Mouse (Mus musculus): Measurements from ENCODE around the gene Dhx29. TPM values are rescaled to one million over a fixed set of nuclear protein-coding genes. Genes with fewer than 3 reads are reported as not detected.
"Not testable (repeated sequence)": the region's sequence is repeated elsewhere in the genome, so short reads cannot be mapped to it uniquely, and the experiment has no call there.

Dhx29 gene
- total RNA-seq, 1 experiment: 33.2 TPM

GRCm38 (mm10) chr13:112998427-112999201, 71.4 kb downstream of the Dhx29 start:
- TF ChIP-seq HCFC1 (IDR thresholded peaks at IDR 0.05; ENCODE audit: borderline replicate concordance, insufficient read depth, low read length) (no peak), MAFK (IDR thresholded peaks at IDR 0.05; ENCODE audit: insufficient read depth, low read depth, low read length) (no peak), ZNF384 (IDR thresholded peaks at IDR 0.05; ENCODE audit: low read depth, low read length) (no peak), ZC3H11A (IDR thresholded peaks at IDR 0.05; ENCODE audit: borderline replicate concordance, low read depth, low read length) (no peak), CHD2 (IDR thresholded peaks at IDR 0.05; ENCODE audit: low read depth, low read length) (no peak)
- Histone ChIP-seq H3K27ac (ENCODE audit: insufficient read depth, low read depth, low read length, poor library complexity, severe bottlenecking) (no peak overlapping the region), H3K36me3 (ENCODE audit: control insufficient read depth, insufficient read depth, low read length, poor library complexity, severe bottlenecking) (no peaks in the 10 kb centered on the region), H3K4me1 (ENCODE audit: control insufficient read depth in 2 of 2, insufficient read depth in 2 of 2, low read length in 2 of 2, poor library complexity in 1 of 2) (no peaks in the 10 kb centered on the region), H3K4me3 (ENCODE audit: insufficient read depth in 1 of 2, low read depth in 1 of 2, low read length in 2 of 2, poor library complexity in 1 of 2, severe bottlenecking in 1 of 2) (peak overlapping the region; percentile 53 to 54), H3K9ac (ENCODE audit: insufficient read depth, low read depth, low read length, poor library complexity, severe bottlenecking) (peak overlapping the region; percentile 12; the same call in 1 of the 2 replicates), H3K9me3 (ENCODE audit: control insufficient read depth, insufficient read depth, low read depth, low read length) (no peaks in the 10 kb centered on the region)
- no peak for DNase-seq (ENCODE audit: low read depth, low spot score)
- in situ Hi-C loops (cut with MboI; ENCODE audit: low sequenced_read_pairs in 2 of 2, unreplicated experiment in 2 of 2): no loop called here

- Histone ChIP-seq H3K27ac (ENCODE audit: insufficient read depth, low read depth, low read length, poor library complexity, severe bottlenecking) (no peak overlapping the region), H3K4me3 (ENCODE audit: insufficient read depth in 1 of 2, low read depth in 1 of 2, low read length in 2 of 2, poor library complexity in 1 of 2, severe bottlenecking in 1 of 2) (no peak overlapping the region), H3K4me1 (ENCODE audit: control insufficient read depth in 2 of 2, insufficient read depth in 2 of 2, low read length in 2 of 2, poor library complexity in 1 of 2) (no peaks in the 10 kb centered on the region), H3K9me3 (ENCODE audit: control insufficient read depth, insufficient read depth, low read depth, low read length) (no peaks in the 10 kb centered on the region), H3K36me3 (ENCODE audit: control insufficient read depth, insufficient read depth, low read length, poor library complexity, severe bottlenecking) (no peaks in the 10 kb centered on the region), H3K9ac (ENCODE audit: insufficient read depth, low read depth, low read length, poor library complexity, severe bottlenecking) (no peak overlapping the region)
- no peak for DNase-seq (ENCODE audit: low read depth, low spot score)
- TF ChIP-seq MAFK (IDR thresholded peaks at IDR 0.05; ENCODE audit: insufficient read depth, low read depth, low read length) (no peak), ZNF384 (IDR thresholded peaks at IDR 0.05; ENCODE audit: low read depth, low read length) (no peak), HCFC1 (IDR thresholded peaks at IDR 0.05; ENCODE audit: borderline replicate concordance, insufficient read depth, low read length) (no peak), ZC3H11A (IDR thresholded peaks at IDR 0.05; ENCODE audit: borderline replicate concordance, low read depth, low read length) (no peak), CHD2 (IDR thresholded peaks at IDR 0.05; ENCODE audit: low read depth, low read length) (no peak)
- in situ Hi-C loops (cut with MboI; ENCODE audit: low sequenced_read_pairs in 2 of 2, unreplicated experiment in 2 of 2): no loop called here
These were observed 72.8 kb downstream of the Dhx29 start for GRCm38 (mm10) chr13:113000090-113000489.

DNA sequence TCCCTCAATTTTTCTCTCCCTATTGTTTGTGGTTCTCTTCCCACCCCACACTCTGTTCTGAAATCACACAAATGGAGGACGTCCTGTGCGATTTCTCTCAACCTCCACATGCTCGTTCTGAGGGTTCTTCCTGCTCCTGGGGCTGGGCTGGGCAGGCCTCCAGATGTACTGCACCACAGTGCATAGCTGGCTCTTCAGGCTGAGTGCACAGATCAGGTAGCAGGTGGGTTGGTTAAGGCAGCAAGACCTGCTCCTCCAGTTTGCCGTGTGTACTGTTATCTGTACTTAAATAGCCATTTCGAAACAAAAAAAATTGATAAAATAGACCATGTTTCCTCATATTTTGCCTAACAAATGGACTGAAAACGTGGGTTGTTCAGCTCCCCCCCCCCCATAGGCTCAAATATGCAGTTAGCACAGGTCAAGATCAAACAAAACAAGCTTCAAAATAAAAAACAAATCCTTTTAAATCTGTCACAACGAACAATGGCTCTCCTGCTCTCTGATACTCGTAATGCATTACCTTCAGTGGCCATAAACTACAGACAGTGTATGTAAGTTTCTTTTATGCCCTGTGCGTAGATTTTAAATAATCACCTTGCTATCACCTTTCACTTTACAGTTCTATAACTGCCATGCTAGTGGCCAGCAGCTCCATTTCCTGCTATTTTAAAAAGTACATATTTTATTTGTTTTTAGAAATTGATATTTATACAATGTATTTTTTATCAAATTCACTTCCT, 73.5 kb downstream of the Dhx29 start:
- Histone ChIP-seq H3K4me1 (ENCODE audit: control insufficient read depth in 2 of 2, insufficient read depth in 2 of 2, low read length in 2 of 2, poor library complexity in 1 of 2) (no peaks in the 10 kb centered on the region), H3K4me3 (ENCODE audit: insufficient read depth in 1 of 2, low read depth in 1 of 2, low read length in 2 of 2, poor library complexity in 1 of 2, severe bottlenecking in 1 of 2) (no peak overlapping the region), H3K9ac (ENCODE audit: insufficient read depth, low read depth, low read length, poor library complexity, severe bottlenecking) (no peak overlapping the region), H3K9me3 (ENCODE audit: control insufficient read depth, insufficient read depth, low read depth, low read length) (no peaks in the 10 kb centered on the region), H3K27ac (ENCODE audit: insufficient read depth, low read depth, low read length, poor library complexity, severe bottlenecking) (no peak overlapping the region), H3K36me3 (ENCODE audit: control insufficient read depth, insufficient read depth, low read length, poor library complexity, severe bottlenecking) (no peaks in the 10 kb centered on the region)
- TF ChIP-seq ZC3H11A (IDR thresholded peaks at IDR 0.05; ENCODE audit: borderline replicate concordance, low read depth, low read length) (no peak), MAFK (IDR thresholded peaks at IDR 0.05; ENCODE audit: insufficient read depth, low read depth, low read length) (no peak), HCFC1 (IDR thresholded peaks at IDR 0.05; ENCODE audit: borderline replicate concordance, insufficient read depth, low read length) (no peak), ZNF384 (IDR thresholded peaks at IDR 0.05; ENCODE audit: low read depth, low read length) (no peak), CHD2 (IDR thresholded peaks at IDR 0.05; ENCODE audit: low read depth, low read length) (no peak)
- in situ Hi-C loops (cut with MboI; ENCODE audit: low sequenced_read_pairs in 2 of 2, unreplicated experiment in 2 of 2): no loop called here
- DNase-seq (ENCODE audit: low read depth, low spot score): no peak

DNA sequence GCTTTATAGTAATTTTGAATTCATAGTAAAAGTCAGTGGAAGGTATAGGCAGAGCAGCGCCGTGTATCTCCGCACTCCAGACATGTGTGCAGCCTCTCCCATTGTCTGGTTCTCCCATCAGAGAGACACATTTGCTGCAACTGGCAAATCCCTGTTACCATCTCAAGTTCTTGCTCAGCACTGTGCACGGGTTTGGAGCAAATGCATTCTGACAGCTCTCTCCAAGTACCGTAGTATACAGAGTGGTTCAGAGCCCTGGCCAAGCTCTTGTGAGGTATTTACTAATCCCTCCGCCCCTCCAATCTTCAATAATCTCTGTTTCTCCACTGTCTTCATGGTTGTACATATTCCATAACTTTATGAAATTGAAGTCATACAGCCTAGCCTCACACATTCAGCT, 85.4 kb downstream of the Dhx29 start:
- no peak for TF ChIP-seq HCFC1 (IDR thresholded peaks at IDR 0.05; ENCODE audit: borderline replicate concordance, insufficient read depth, low read length)
- no peak for TF ChIP-seq ZNF384 (IDR thresholded peaks at IDR 0.05; ENCODE audit: low read depth, low read length)
- no peak for TF ChIP-seq MAFK (IDR thresholded peaks at IDR 0.05; ENCODE audit: insufficient read depth, low read depth, low read length)
- TF ChIP-seq CHD2 (IDR thresholded peaks at IDR 0.05; ENCODE audit: low read depth, low read length): no peak
- no peak for TF ChIP-seq ZC3H11A (IDR thresholded peaks at IDR 0.05; ENCODE audit: borderline replicate concordance, low read depth, low read length)
- no peak overlapping the region for H3K4me3 ChIP-seq (ENCODE audit: insufficient read depth in 1 of 2, low read depth in 1 of 2, low read length in 2 of 2, poor library complexity in 1 of 2, severe bottlenecking in 1 of 2)
- no peak overlapping the region for H3K27ac ChIP-seq (ENCODE audit: insufficient read depth, low read depth, low read length, poor library complexity, severe bottlenecking)
- H3K36me3 ChIP-seq (ENCODE audit: control insufficient read depth, insufficient read depth, low read length, poor library complexity, severe bottlenecking): no peaks in the 10 kb centered on the region
- DNase-seq (ENCODE audit: low read depth, low spot score): no peak
- in situ Hi-C loops (cut with MboI; ENCODE audit: low sequenced_read_pairs in 2 of 2, unreplicated experiment in 2 of 2): no loop called here
- no peaks in the 10 kb centered on the region for H3K9me3 ChIP-seq (ENCODE audit: control insufficient read depth, insufficient read depth, low read depth, low read length)
- no peak overlapping the region for H3K9ac ChIP-seq (ENCODE audit: insufficient read depth, low read depth, low read length, poor library complexity, severe bottlenecking)
- peaks cover 0 to 5% of the 10 kb centered on the region in 2 experiments; a peak in 1 of 4 replicates for H3K4me1 ChIP-seq (ENCODE audit: control insufficient read depth in 2 of 2, insufficient read depth in 2 of 2, low read length in 2 of 2, poor library complexity in 1 of 2)

- H3K9me3 ChIP-seq (ENCODE audit: control insufficient read depth, insufficient read depth, low read depth, low read length); H3K36me3 ChIP-seq (ENCODE audit: control insufficient read depth, insufficient read depth, low read length, poor library complexity, severe bottlenecking); H3K4me3 ChIP-seq (ENCODE audit: insufficient read depth in 1 of 2, low read depth in 1 of 2, low read length in 2 of 2, poor library complexity in 1 of 2, severe bottlenecking in 1 of 2); DNase-seq (ENCODE audit: low read depth, low spot score); H3K27ac ChIP-seq (ENCODE audit: insufficient read depth, low read depth, low read length, poor library complexity, severe bottlenecking); H3K9ac ChIP-seq (ENCODE audit: insufficient read depth, low read depth, low read length, poor library complexity, severe bottlenecking); H3K4me1 ChIP-seq (ENCODE audit: control insufficient read depth in 2 of 2, insufficient read depth in 2 of 2, low read length in 2 of 2, poor library complexity in 1 of 2); in situ Hi-C loops (cut with MboI; ENCODE audit: low sequenced_read_pairs in 2 of 2, unreplicated experiment in 2 of 2): not testable (repeated sequence)
These were observed 86.1 kb downstream of the Dhx29 start for GRCm38 (mm10) chr13:113013174-113013953.

All from ES-E14 (cell line).